Mouse (Mus musculus): ENCODE measurements at regions not wholly inside any gene's neighbourhood (a gene's known extent, or its start where the extent isn't known, plus 50 kb on each side); places are given as distances from the start of the nearest gene placed in this dataset.

GRCm38 (mm10) chr11:19606943-19607342, 317.2 kb upstream of the Spred2 start:
- no peak for TF ChIP-seq HCFC1 (IDR thresholded peaks at IDR 0.05; ENCODE audit: borderline replicate concordance, insufficient read depth, low read length)
- TF ChIP-seq ZNF384 (IDR thresholded peaks at IDR 0.05; ENCODE audit: low read depth, low read length): no peak
- no peak for TF ChIP-seq CHD2 (IDR thresholded peaks at IDR 0.05; ENCODE audit: low read depth, low read length)
- no peak for TF ChIP-seq MAFK (IDR thresholded peaks at IDR 0.05; ENCODE audit: insufficient read depth, low read depth, low read length)
- TF ChIP-seq ZC3H11A (IDR thresholded peaks at IDR 0.05; ENCODE audit: borderline replicate concordance, low read depth, low read length): no peak

Data from ES-E14 (cell line).